Mouse (Mus musculus): ENCODE results near the gene Zdhhc3. TPM values are rescaled to one million over a fixed set of nuclear protein-coding genes. Genes with fewer than 3 reads are reported as not detected.

The Zdhhc3 gene
- polyA plus RNA-seq, 1 experiment from 2014 or later, result 88.7 TPM

DNA sequence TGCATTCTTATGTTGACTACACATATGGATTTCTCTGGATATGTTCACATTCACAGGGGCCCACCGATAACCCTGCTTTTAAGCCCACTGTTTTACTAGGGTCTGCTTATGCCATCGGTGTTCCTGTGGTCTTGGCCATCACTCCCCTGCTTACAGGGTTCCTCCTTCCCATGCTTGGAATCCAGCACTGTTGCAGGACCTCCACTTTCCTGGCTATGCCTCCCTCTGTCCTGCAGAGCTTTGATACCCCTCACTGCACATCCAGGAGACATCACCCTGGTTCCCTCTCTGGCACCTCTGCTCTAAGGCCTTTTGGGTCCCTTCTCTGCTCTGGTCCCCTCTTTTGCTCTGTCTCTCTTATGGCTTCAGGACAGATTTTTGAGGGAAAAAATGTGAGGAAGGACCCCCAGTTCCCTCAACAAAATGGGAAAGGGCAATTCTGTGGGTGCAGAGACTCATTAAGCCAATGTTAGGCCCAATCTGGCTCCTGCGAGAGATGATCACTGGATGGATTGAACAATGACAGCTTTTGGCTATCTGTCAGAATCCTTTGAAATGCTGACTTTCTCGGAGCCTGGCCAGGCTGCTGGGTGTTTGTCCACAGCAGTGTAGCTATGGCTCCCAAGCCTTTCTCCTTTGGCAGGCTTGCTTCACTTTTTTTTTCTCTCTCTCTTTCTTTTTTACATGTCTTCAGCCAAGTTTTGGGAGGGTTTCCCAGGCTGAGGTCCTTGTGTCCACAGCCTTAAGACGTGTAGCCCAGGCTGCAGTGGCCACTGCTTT lies 37.4 kb upstream of the Zdhhc3 start, which contains the start of gene Clec3b:
Gene Clec3b, plus strand, starts transcription at position 706 of the 780 bp plus-strand sequence.
- Histone ChIP-seq H3K4me3 (ENCODE audit: low read length) (no peak within 1 kb of the TSS), H3K4me2 (ENCODE audit: low read length) (no peak within 1 kb of the TSS), H3K36me3 (ENCODE audit: control insufficient read depth, insufficient read depth, low read length) (no peaks in the 10 kb centered on the region), H3K9me3 (ENCODE audit: control insufficient read depth, low read length) (no peaks in the 10 kb centered on the region), H3K9ac (ENCODE audit: low read depth, low read length) (no peak within 1 kb of the TSS), H3K27ac (ENCODE audit: low read depth, low read length) (no peak within 1 kb of the TSS; the same call in 1 of the 2 replicates), H3K4me1 (ENCODE audit: control insufficient read depth, insufficient read depth, low read depth, low read length) (no peaks in the 10 kb centered on the region), H3K27me3 (replicated peaks; ENCODE audit: control insufficient read depth, insufficient read depth, low read length) (no peaks in the 10 kb centered on the region)
- peak; percentile 50; the same call in 1 of the 2 replicates for ATAC-seq
- WGBS, result 74% methylated on average over 5 of the region's 5 CpGs

DNA sequence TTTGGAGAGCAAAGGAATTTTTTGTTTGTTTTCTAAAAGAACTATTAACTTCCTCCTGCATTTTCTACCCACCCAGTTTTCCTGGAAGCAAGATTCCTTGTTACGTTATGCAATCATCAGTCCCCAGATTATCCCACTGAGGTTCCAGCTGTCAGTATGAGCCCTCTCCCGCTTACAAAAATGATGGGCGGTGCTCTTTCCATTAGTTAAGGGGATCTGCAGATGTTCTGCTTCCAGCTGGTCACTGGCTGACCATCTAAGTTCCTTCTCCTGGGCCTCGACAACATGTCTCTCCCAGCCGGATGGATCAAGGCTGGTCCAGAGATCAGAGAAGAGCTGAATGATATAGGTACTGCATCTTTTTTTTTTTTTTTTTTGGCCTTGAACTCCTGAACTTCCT lies 35.4 kb upstream of the Zdhhc3 start:
- Histone ChIP-seq H3K27me3 (replicated peaks; ENCODE audit: control insufficient read depth, insufficient read depth, low read length) (no peaks in the 10 kb centered on the region), H3K27ac (ENCODE audit: low read depth, low read length) (no peak overlapping the region), H3K4me1 (ENCODE audit: control insufficient read depth, insufficient read depth, low read depth, low read length) (no peaks in the 10 kb centered on the region), H3K36me3 (ENCODE audit: control insufficient read depth, insufficient read depth, low read length) (0 out of 2 replicates have a peak, but pooled peaks cover under 1% of the 10 kb centered on the region), H3K9me3 (ENCODE audit: control insufficient read depth, low read length) (peaks cover 3% of the 10 kb centered on the region; the same call in 1 of the 2 replicates), H3K4me2 (ENCODE audit: low read length) (no peak overlapping the region), H3K9ac (ENCODE audit: low read depth, low read length) (no peak overlapping the region), H3K4me3 (ENCODE audit: low read length) (no peak overlapping the region)
- no peak for ATAC-seq
- 82% methylated on average over 5 of the region's 5 CpGs for WGBS

DNA sequence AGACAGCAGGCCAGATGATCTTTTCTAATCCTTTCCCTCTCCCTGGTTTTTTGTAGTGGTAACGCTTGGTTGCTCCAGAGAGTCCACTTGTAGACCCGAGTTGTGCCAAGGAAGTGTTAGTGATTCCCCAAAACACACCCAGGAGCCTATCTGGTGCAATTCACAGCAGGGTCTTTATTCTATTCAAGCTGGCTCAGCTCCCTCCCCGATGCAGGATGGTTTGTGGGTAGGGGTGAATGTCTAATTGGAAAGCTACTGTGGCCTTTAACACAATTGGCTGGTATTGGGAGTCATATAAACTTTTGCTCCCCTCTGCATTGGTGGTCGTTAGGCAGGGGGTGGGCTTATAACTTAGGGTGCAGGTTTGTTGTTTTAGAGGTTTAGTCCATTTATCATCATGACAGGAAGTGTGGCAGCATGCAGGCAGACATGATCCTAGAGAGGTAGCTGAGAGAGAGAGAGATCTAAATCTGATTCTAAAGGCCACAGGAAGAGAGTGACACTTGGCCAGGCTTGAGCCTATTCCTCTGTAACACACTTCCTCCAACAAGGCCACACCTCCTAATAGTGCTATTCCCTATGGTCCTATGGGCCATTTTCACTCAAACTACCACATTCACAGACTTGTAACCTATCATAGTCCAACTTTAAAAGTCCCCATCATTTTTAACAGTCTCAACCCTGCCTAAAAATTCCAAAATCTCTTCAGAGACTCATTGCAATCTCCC lies 27.0 kb upstream of the Zdhhc3 start:
- Histone ChIP-seq H3K4me1 (ENCODE audit: control insufficient read depth, insufficient read depth, low read depth, low read length) (no peaks in the 10 kb centered on the region; the same call in 1 of the 2 replicates), H3K27me3 (replicated peaks; ENCODE audit: control insufficient read depth, insufficient read depth, low read length) (no peaks in the 10 kb centered on the region), H3K27ac (ENCODE audit: low read depth, low read length) (no peak overlapping the region), H3K9ac (ENCODE audit: low read depth, low read length) (no peak overlapping the region), H3K9me3 (ENCODE audit: control insufficient read depth, low read length) (peaks cover 3% of the 10 kb centered on the region), H3K36me3 (ENCODE audit: control insufficient read depth, insufficient read depth, low read length) (peaks cover 25% of the 10 kb centered on the region), H3K4me3 (ENCODE audit: low read length) (no peak overlapping the region), H3K4me2 (ENCODE audit: low read length) (no peak overlapping the region)
- no peak for ATAC-seq
- 85% methylated on average over 4 of the region's 4 CpGs for WGBS

DNA sequence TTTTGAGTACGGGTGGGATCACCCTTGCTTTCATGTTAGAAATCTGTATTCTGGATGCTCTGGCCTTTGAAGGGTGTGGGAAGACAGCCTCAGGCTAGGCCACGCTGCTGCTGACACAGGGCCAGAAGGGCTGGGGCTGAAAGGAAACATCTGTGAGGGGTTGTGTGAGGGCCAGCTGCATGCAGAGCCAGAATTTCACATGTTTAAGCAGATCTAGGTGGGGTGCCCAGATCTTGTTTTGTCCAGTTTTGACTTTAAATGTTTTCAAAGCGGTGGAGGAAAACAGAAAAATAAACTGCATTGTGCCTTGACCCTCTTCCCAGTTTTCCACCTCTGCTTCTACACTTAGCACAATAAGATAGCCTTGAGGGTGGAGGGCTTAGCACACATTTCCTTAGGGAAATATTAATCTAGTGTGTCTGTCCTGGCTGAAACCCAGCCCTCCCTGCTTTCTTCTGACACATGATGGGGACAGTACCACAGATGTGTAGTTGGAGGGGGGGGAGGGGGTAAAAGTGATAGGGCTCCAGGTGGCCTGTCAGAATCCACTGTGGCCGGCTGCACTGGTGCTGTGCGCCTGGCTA lies 26.0 kb upstream of the Zdhhc3 start:
- Histone ChIP-seq H3K9ac (ENCODE audit: low read depth, low read length) (no peak overlapping the region), H3K4me1 (ENCODE audit: control insufficient read depth, insufficient read depth, low read depth, low read length) (no peaks in the 10 kb centered on the region; the same call in 1 of the 2 replicates), H3K9me3 (ENCODE audit: control insufficient read depth, low read length) (no peaks in the 10 kb centered on the region; the same call in 1 of the 2 replicates), H3K27ac (ENCODE audit: low read depth, low read length) (peak overlapping the region; percentile 10; the same call in 1 of the 2 replicates), H3K4me2 (ENCODE audit: low read length) (no peak overlapping the region), H3K36me3 (ENCODE audit: control insufficient read depth, insufficient read depth, low read length) (peaks cover 33% of the 10 kb centered on the region), H3K27me3 (replicated peaks; ENCODE audit: control insufficient read depth, insufficient read depth, low read length) (no peaks in the 10 kb centered on the region), H3K4me3 (ENCODE audit: low read length) (no peak overlapping the region)
- ATAC-seq, result peak; percentile 65; the same call in 1 of the 2 replicates
- WGBS, result 47% methylated on average over 5 of the region's 5 CpGs

DNA sequence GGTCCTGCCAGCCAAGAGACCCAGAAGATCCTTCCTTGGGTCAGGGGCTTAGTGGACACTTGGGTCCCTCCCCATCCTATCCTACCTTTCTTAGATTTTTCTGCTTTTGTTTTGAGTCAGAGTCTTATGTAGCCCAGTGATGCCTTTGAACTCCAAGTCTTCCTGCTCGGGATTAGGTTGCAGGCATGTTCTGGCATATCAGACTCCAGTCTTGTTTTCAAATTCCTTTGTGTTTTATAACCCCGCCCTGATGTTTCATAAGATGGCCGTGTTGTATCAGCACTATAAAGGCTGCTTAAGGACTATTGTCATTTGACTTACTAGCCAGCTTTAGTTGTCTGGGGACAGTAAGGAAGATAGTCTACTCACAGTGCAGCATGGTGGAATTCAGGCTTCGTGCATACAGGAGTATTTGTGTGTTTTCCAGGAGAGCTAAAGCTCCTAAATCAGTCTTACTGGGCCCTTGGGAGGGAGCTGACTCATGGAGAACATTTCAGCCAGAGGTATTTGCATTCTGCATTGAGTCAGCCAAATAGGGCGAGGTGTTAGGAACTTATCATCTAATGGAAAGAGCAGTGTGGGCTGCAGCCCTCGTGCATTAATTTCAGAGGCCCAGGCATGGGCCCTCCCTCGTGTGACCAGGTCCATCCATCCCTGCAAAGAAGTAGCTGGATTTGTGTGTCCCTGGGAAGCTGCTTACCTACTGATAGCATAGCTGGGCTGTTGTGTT lies 24.1 kb upstream of the Zdhhc3 start:
- no peaks in the 10 kb centered on the region for H3K9me3 ChIP-seq (ENCODE audit: control insufficient read depth, low read length)
- 85% methylated on average over 7 of the region's 7 CpGs for WGBS
- H3K4me3 ChIP-seq (ENCODE audit: low read length), result no peak overlapping the region

DNA sequence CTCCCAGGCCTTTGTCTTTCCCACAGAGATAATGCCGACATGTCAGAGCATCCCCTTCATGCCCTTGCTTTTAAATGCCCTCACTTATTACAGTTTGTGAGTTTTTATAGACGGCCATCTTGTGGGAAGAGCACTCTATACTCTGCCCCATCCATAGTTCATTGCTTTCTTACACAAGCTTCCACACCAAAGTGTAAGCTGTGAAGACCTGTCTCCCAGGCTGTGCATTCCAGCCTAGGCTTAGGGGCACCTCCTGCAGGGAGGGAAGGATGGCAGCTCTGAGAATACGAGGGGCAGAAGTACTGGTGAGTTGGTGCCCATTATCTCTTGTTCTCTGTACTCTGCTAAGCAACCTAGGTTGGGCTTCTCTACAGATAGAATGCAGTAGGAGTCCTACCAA lies 20.0 kb upstream of the Zdhhc3 start:
- ATAC-seq, result no peak
- Histone ChIP-seq H3K4me3 (ENCODE audit: low read length) (no peak overlapping the region), H3K9me3 (ENCODE audit: control insufficient read depth, low read length) (no peaks in the 10 kb centered on the region), H3K4me1 (ENCODE audit: control insufficient read depth, insufficient read depth, low read depth, low read length) (no peaks in the 10 kb centered on the region), H3K36me3 (ENCODE audit: control insufficient read depth, insufficient read depth, low read length) (peaks cover 47% of the 10 kb centered on the region), H3K4me2 (ENCODE audit: low read length) (no peak overlapping the region), H3K27ac (ENCODE audit: low read depth, low read length) (no peak overlapping the region), H3K9ac (ENCODE audit: low read depth, low read length) (no peak overlapping the region), H3K27me3 (replicated peaks; ENCODE audit: control insufficient read depth, insufficient read depth, low read length) (no peaks in the 10 kb centered on the region)
- WGBS, result 84% methylated on average over 3 of the region's 3 CpGs

More for the DNA sequence above, 24.1 kb upstream of the Zdhhc3 start:
- no peaks in the 10 kb centered on the region for H3K27me3 ChIP-seq (replicated peaks; ENCODE audit: control insufficient read depth, insufficient read depth, low read length)
- H3K27ac ChIP-seq (ENCODE audit: low read depth, low read length), result no peak overlapping the region
- no peaks in the 10 kb centered on the region; the same call in 1 of the 2 replicates for H3K4me1 ChIP-seq (ENCODE audit: control insufficient read depth, insufficient read depth, low read depth, low read length)
- peaks cover 39% of the 10 kb centered on the region for H3K36me3 ChIP-seq (ENCODE audit: control insufficient read depth, insufficient read depth, low read length)
- ATAC-seq, result no peak
- no peak overlapping the region for H3K4me2 ChIP-seq (ENCODE audit: low read length)
- no peak overlapping the region for H3K9ac ChIP-seq (ENCODE audit: low read depth, low read length)

DNA sequence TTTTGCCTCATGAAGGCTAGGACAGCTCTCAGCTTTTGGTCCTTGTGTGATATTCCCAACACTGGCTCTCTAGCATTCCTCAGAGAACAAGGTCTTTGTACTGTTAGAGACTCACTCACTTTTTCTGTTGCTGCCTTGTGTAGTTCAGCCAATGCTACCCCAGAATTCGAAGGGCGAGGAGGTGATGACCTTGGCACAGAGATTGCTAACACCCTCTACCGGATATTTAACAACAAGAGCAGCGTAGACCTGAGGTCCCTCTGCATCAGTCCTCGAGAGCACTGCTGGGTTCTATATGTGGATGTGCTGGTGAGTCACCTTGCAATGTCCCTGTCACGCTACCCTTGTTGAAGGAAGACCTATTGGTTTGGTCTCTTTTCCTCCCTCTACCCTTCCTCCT lies 14.7 kb upstream of the Zdhhc3 start:
- H3K9ac ChIP-seq (ENCODE audit: low read depth, low read length), result no peak overlapping the region
- H3K9me3 ChIP-seq (ENCODE audit: control insufficient read depth, low read length), result no peaks in the 10 kb centered on the region
- H3K36me3 ChIP-seq (ENCODE audit: control insufficient read depth, insufficient read depth, low read length), result peaks cover 30% of the 10 kb centered on the region
- H3K4me3 ChIP-seq (ENCODE audit: low read length), result no peak overlapping the region
- 95% methylated on average over 6 of the region's 6 CpGs for whole genome bisulfite sequencing
- H3K27ac ChIP-seq (ENCODE audit: low read depth, low read length), result no peak overlapping the region
- no peaks in the 10 kb centered on the region for H3K4me1 ChIP-seq (ENCODE audit: control insufficient read depth, insufficient read depth, low read depth, low read length)
- ATAC-seq, result no peak
- no peak overlapping the region for H3K4me2 ChIP-seq (ENCODE audit: low read length)
- H3K27me3 ChIP-seq (replicated peaks; ENCODE audit: control insufficient read depth, insufficient read depth, low read length), result no peaks in the 10 kb centered on the region

DNA sequence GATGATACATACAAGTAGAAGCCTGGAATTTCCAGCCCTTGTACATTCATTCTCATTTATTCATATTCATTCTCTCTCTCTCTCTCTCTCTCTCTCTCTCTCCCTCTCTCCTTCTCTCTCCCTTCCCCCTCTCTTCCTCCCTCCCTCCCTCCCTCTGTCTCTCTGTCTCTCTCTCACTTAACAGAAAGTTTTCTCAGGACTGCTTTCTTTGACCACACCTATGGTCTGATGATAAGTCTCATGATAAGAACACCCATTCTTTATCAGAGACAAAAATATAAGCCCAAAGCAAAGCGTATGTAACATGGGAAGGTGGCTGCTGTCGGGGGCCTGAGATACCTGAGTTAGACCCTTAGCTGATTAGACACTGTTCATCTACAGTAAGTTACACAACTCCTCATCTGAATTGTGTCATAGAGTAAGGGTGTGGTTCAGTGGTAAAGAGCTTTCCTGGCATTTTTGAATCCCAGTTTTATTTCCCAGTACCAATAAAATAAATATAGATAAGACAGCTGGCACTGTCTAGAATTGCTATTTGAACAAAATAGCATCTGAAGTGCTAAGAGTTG lies 11.5 kb upstream of the Zdhhc3 start:
- H3K4me2 ChIP-seq (ENCODE audit: low read length), result no peak overlapping the region
- H3K27me3 ChIP-seq (replicated peaks; ENCODE audit: control insufficient read depth, insufficient read depth, low read length), result no peaks in the 10 kb centered on the region
- no peak overlapping the region for H3K27ac ChIP-seq (ENCODE audit: low read depth, low read length)
- WGBS, result 97% methylated on average over 2 of the region's 2 CpGs
- no peaks in the 10 kb centered on the region for H3K4me1 ChIP-seq (ENCODE audit: control insufficient read depth, insufficient read depth, low read depth, low read length)
- H3K9ac ChIP-seq (ENCODE audit: low read depth, low read length), result no peak overlapping the region
- H3K9me3 ChIP-seq (ENCODE audit: control insufficient read depth, low read length), result no peaks in the 10 kb centered on the region
- H3K36me3 ChIP-seq (ENCODE audit: control insufficient read depth, insufficient read depth, low read length), result peaks cover 31% of the 10 kb centered on the region
- no peak for ATAC-seq
- no peak overlapping the region for H3K4me3 ChIP-seq (ENCODE audit: low read length)

All from hindbrain, embryonic 16.5 days (tissue).